Mouse (Mus musculus) CH12.LX (cell line): ENCODE measurements at regions not wholly inside any gene's neighbourhood (a gene's known extent, or its start where the extent isn't known, plus 50 kb on each side); places are given as distances from the start of the nearest gene placed in this dataset.

Experiments used
- DNase-seq: peaks from one replicate; pipeline ENCODE4 v3.0.0-alpha.2; 2013; ENCODE audit errors: extremely low read depth
- H3K27ac ChIP-seq: 2 replicates; pipeline ENCODE4 v1.5.1; 2012; ENCODE audit warnings: low read depth, mild to moderate bottlenecking, control low read depth, moderate library complexity; ENCODE audit not compliant: insufficient read depth
- H3K27me3 ChIP-seq: replicated peaks from 2 replicates; pipeline ENCODE3; 2012; ENCODE audit warnings: inconsistent platforms
- H3K36me3 ChIP-seq, 2 experiments: replicated peaks in 1 of 2; 2 replicates each; pipeline versions ENCODE3 to v1.6.1; 2012; ENCODE audit warnings: inconsistent platforms in 1 of 2, low read length in 1 of 2, mild to moderate bottlenecking in 1 of 2, mixed read lengths in 1 of 2, moderate library complexity in 1 of 2; ENCODE audit not compliant: control insufficient read depth in 1 of 2, insufficient read depth in 1 of 2
- H3K4me1 ChIP-seq, 2 experiments: 2 replicates each; pipeline ENCODE4 v1.6.1; 2012; ENCODE audit warnings: inconsistent platforms in 1 of 2, moderate library complexity in 1 of 2; ENCODE audit not compliant: insufficient read depth in 2 of 2, control insufficient read depth in 1 of 2
- H3K4me2 ChIP-seq: 2 replicates; pipeline ENCODE4 v1.6.1; 2012; ENCODE audit warnings: low read depth, mild to moderate bottlenecking, control low read depth; ENCODE audit not compliant: poor library complexity, insufficient read depth, severe bottlenecking
- H3K4me3 ChIP-seq, 3 experiments: fragments of 150-350 bp in 1 of 3; sonication (generic) in 1 of 3; replicated peaks in 1 of 3; 2 replicates each; pipeline versions ENCODE3 to v1.5.1; 2011 to 2012; ENCODE audit warnings: low read depth in 2 of 3, low read length in 2 of 3, mild to moderate bottlenecking in 2 of 3, moderate library complexity in 2 of 3, control low read depth in 1 of 3, improper control_type of control experiment in 1 of 3, inconsistent platforms in 1 of 3, mixed read lengths in 1 of 3; ENCODE audit not compliant: poor library complexity in 1 of 3
- H3K79me2 ChIP-seq: replicated peaks from 2 replicates; pipeline ENCODE4 v1.6.1; 2012; ENCODE audit warnings: mild to moderate bottlenecking, moderate library complexity; ENCODE audit not compliant: control insufficient read depth, poor library complexity, insufficient read depth, severe bottlenecking; ENCODE audit errors: extremely low read depth
- H3K9ac ChIP-seq: 2 replicates; pipeline ENCODE4 v1.6.1; 2012; ENCODE audit warnings: low read depth, mild to moderate bottlenecking, control low read depth, moderate library complexity; ENCODE audit not compliant: insufficient read depth
- H3K9me3 ChIP-seq: replicated peaks from 2 replicates; pipeline ENCODE3; 2012; ENCODE audit warnings: low read length, inconsistent platforms, mixed read lengths
- BHLHE40 ChIP-seq: IDR thresholded peaks from 2 replicates; pipeline ENCODE4 v1.6.1; 2011; ENCODE audit warnings: mild to moderate bottlenecking, low read depth, low read length, improper control_type of control experiment
- CHD2 ChIP-seq: IDR thresholded peaks from 2 replicates; pipeline ENCODE4 v1.6.1; 2011; ENCODE audit warnings: low read length, improper control_type of control experiment
- CTCF ChIP-seq, 2 experiments: IDR thresholded peaks in 1 of 2; conservative IDR thresholded peaks in 1 of 2; 2 replicates each; pipeline ENCODE4 v1.5.1; 2011 to 2012; ENCODE audit warnings: low read depth in 2 of 2, low read length in 2 of 2, improper control_type of control experiment in 1 of 2, inconsistent platforms in 1 of 2, mild to moderate bottlenecking in 1 of 2, moderate library complexity in 1 of 2
- E2F4 ChIP-seq: IDR thresholded peaks from 2 replicates; pipeline ENCODE4 v1.6.1; 2011; ENCODE audit warnings: low read depth, low read length, improper control_type of control experiment; ENCODE audit not compliant: insufficient replicate concordance
- EP300 ChIP-seq: IDR thresholded peaks from 2 replicates; pipeline ENCODE4 v1.6.1; 2011; ENCODE audit warnings: low read length, improper control_type of control experiment
- IRF4 ChIP-seq: IDR thresholded peaks from 2 replicates; pipeline ENCODE4 v1.6.1; 2014; ENCODE audit warnings: low read depth, mild to moderate bottlenecking, inconsistent platforms, low read length, improper control_type of control experiment
- JUN ChIP-seq: IDR thresholded peaks from 2 replicates; pipeline ENCODE4 v1.6.1; 2011; ENCODE audit warnings: low read depth, mild to moderate bottlenecking, low read length, improper control_type of control experiment, moderate library complexity; ENCODE audit not compliant: insufficient read depth
- MAX ChIP-seq: IDR thresholded peaks from 2 replicates; pipeline ENCODE4 v1.6.1; 2011; ENCODE audit warnings: low read length, improper control_type of control experiment
- MAZ ChIP-seq: IDR thresholded peaks from 2 replicates; pipeline ENCODE4 v1.6.1; 2012; ENCODE audit warnings: low read depth, mild to moderate bottlenecking, inconsistent platforms, low read length, improper control_type of control experiment, moderate library complexity
- MXI1 ChIP-seq: IDR thresholded peaks from 2 replicates; pipeline ENCODE4 v1.6.1; 2011; ENCODE audit warnings: mild to moderate bottlenecking, low read depth, low read length, improper control_type of control experiment
- MYC ChIP-seq: IDR thresholded peaks from 2 replicates; pipeline ENCODE4 v1.6.1; 2011; ENCODE audit warnings: low read depth, mild to moderate bottlenecking, improper control_type of control experiment, low read length
- NELFE ChIP-seq: IDR thresholded peaks from 2 replicates; pipeline ENCODE4 v1.6.1; 2011; ENCODE audit warnings: low read depth, low read length, improper control_type of control experiment
- PAX5 ChIP-seq: IDR thresholded peaks from 2 replicates; pipeline ENCODE4 v1.6.1; 2012; ENCODE audit warnings: low read length, inconsistent platforms, mixed read lengths
- POLR2A ChIP-seq: IDR thresholded peaks from 2 replicates; pipeline ENCODE4 v1.6.1; 2011; ENCODE audit warnings: low read depth, mild to moderate bottlenecking, improper control_type of control experiment, low read length
- POLR2AphosphoS2 ChIP-seq: IDR thresholded peaks from 2 replicates; pipeline ENCODE4 v1.6.1; 2011; ENCODE audit warnings: low read depth, low read length, improper control_type of control experiment
- RAD21 ChIP-seq: IDR thresholded peaks from 2 replicates; pipeline ENCODE4 v1.6.1; 2011; ENCODE audit warnings: low read depth, mild to moderate bottlenecking, low read length, improper control_type of control experiment, moderate library complexity
- RCOR1 ChIP-seq: conservative IDR thresholded peaks from 2 replicates; pipeline ENCODE4 v1.6.1; 2012; ENCODE audit warnings: low read depth, mild to moderate bottlenecking, inconsistent platforms, low read length, improper control_type of control experiment
- SIN3A ChIP-seq: IDR thresholded peaks from 2 replicates; pipeline ENCODE4 v1.6.1; 2012; ENCODE audit warnings: low read length, improper control_type of control experiment, inconsistent platforms
- SMC3 ChIP-seq: IDR thresholded peaks from 2 replicates; pipeline ENCODE4 v1.6.1; 2011; ENCODE audit warnings: low read depth, low read length, improper control_type of control experiment
- TBP ChIP-seq: conservative IDR thresholded peaks from 2 replicates; pipeline ENCODE4 v1.6.1; 2011; ENCODE audit warnings: low read depth, low read length, improper control_type of control experiment
- TCF12 ChIP-seq: IDR thresholded peaks from 2 replicates; pipeline ENCODE4 v1.6.1; 2014; ENCODE audit warnings: low read depth, mild to moderate bottlenecking, inconsistent platforms, low read length, improper control_type of control experiment
- UBTF ChIP-seq: IDR thresholded peaks from 2 replicates; pipeline ENCODE4 v1.6.1; 2012; ENCODE audit warnings: low read depth, mild to moderate bottlenecking, inconsistent platforms, low read length, improper control_type of control experiment, moderate library complexity
- ZC3H11A ChIP-seq: IDR thresholded peaks from 2 replicates; pipeline ENCODE4 v1.6.1; 2012; ENCODE audit warnings: low read depth, mild to moderate bottlenecking, inconsistent platforms, low read length, improper control_type of control experiment
- ZKSCAN1 ChIP-seq: IDR thresholded peaks from 2 replicates; pipeline ENCODE4 v1.6.1; 2012; ENCODE audit warnings: low read depth, inconsistent platforms, low read length, improper control_type of control experiment, borderline replicate concordance
- ZMIZ1 ChIP-seq: IDR thresholded peaks from 2 replicates; pipeline ENCODE4 v1.6.1; 2012; ENCODE audit warnings: low read depth, mild to moderate bottlenecking, inconsistent platforms, low read length, improper control_type of control experiment
- ZNF384 ChIP-seq: IDR thresholded peaks from 2 replicates; pipeline ENCODE4 v1.6.1; 2012; ENCODE audit warnings: low read depth, low read length, improper control_type of control experiment, inconsistent platforms
- dilution Hi-C: fragments of 300-500 bp; cut with MboI; formaldehyde crosslinking; loops from 2 replicates; pipeline ENCODE4 v1.14.3; 2020; ENCODE audit warnings: low sequenced_read_pairs; ENCODE audit not compliant: extremely low pct_unique_long_range_greater_than_20kb, extremely low pct_ligation_motif_present
- in situ Hi-C: fragments of 300-500 bp; cut with MboI; formaldehyde crosslinking; loops from 3 replicates; pipeline ENCODE4 v1.14.3; 2019; ENCODE audit warnings: low sequenced_read_pairs, low pct_ligation_motif_present, low pct_unique_long_range_greater_than_20kb, mixed read lengths

- no peak overlapping the region for H3K4me3 ChIP-seq
- TF ChIP-seq SMC3 (no peak), POLR2AphosphoS2 (no peak), UBTF (no peak), MXI1 (no peak), CHD2 (no peak), RCOR1 (no peak), ZC3H11A (no peak), MYC (no peak), E2F4 (no peak), NELFE (no peak), MAZ (no peak), POLR2A (no peak), ZKSCAN1 (no peak), CTCF (conservative IDR thresholded peaks at IDR 0.05 in 1 of 2, IDR thresholded peaks at IDR 0.05 in 1 of 2; ENCODE audit: low read depth in 2 of 2, low read length in 2 of 2) (no peak), TBP (no peak), MAX (no peak), EP300 (no peak)
- TF ChIP-seq, all 38 proteins: peak for 0
- Histone ChIP-seq H3K79me2 (no peaks in the 10 kb centered on the region), H3K27me3 (peaks cover 4% of the 10 kb centered on the region), H3K9me3 (no peaks in the 10 kb centered on the region), H3K4me2 (no peak overlapping the region), H3K36me3 (no peaks in the 10 kb centered on the region), H3K9ac (no peak overlapping the region), H3K27ac (no peak overlapping the region), H3K4me1 (peaks cover 0 to 22% of the 10 kb centered on the region in 2 experiments; a peak in 2 of 4 replicates)
- dilution Hi-C loops: no loop called here
- in situ Hi-C loops: no loop called here
- DNase-seq: no peak
These were observed 107.8 kb downstream of the Edn3 start for GRCm38 (mm10) chr2:174868186-174868585.

DNA sequence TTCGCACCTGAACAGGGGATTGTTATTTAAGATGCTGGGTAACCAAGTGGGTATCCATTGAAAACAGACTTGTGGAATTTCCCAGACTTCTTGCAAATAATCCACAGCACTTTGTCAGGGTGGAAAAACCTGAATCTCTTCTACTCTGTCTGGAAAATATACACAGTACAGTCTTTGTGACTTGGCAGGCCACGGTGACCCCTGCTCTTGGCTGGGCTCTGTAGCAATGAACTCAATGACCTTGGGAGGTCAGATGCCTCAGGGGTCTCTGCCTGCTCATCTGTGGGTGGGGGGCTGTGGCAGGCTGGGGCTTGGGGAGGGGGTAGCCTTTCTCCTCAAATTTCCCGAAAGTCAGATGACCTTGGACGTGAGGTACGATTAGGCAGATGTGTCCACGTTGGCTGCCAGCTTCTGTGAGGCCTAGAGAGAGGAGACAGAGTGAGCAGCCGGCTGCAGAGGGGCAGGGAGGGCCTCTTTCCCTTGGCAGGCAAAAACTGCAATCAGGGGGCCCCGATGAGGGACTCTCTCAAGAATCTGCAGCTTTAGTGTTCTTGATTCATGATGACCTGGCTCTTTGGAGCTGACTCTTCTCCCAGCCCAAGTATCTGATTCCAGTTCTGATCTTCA lies 108.4 kb downstream of the Edn3 start:
- Histone ChIP-seq H3K27ac (no peak overlapping the region), H3K9me3 (no peaks in the 10 kb centered on the region), H3K4me1 (peaks cover 0 to 22% of the 10 kb centered on the region in 2 experiments; a peak in 2 of 4 replicates), H3K79me2 (no peaks in the 10 kb centered on the region), H3K4me2 (no peak overlapping the region), H3K4me3 (no peak overlapping the region), H3K9ac (no peak overlapping the region), H3K27me3 (peaks cover 4% of the 10 kb centered on the region), H3K36me3 (no peaks in the 10 kb centered on the region)
- no peak for TF ChIP-seq TCF12
- TF ChIP-seq UBTF: no peak
- TF ChIP-seq RAD21: no peak
- no peak for TF ChIP-seq CTCF (conservative IDR thresholded peaks at IDR 0.05 in 1 of 2, IDR thresholded peaks at IDR 0.05 in 1 of 2; ENCODE audit: low read depth in 2 of 2, low read length in 2 of 2)
- TF ChIP-seq TBP: no peak
- no peak for TF ChIP-seq ZMIZ1
- no peak for TF ChIP-seq POLR2AphosphoS2
- no peak for TF ChIP-seq E2F4
- no peak for TF ChIP-seq MXI1
- no peak for TF ChIP-seq ZC3H11A
- TF ChIP-seq ZNF384: no peak
- TF ChIP-seq BHLHE40: no peak
- no peak for TF ChIP-seq SIN3A
- TF ChIP-seq PAX5: no peak
- no peak for TF ChIP-seq MYC
- TF ChIP-seq MAX: no peak
- TF ChIP-seq IRF4: no peak
- TF ChIP-seq JUN: no peak
- in situ Hi-C loops (no loop called here), dilution Hi-C loops (no loop called here)
- no peak for DNase-seq
